Mouse (Mus musculus) olfactory bulb, adult 2 months (tissue): ENCODE measurements around the gene Hnrnpul1.

ENCODE experiments used
- CTCF ChIP-seq: fragments of 200-500 bp; IDR thresholded peaks from 2 replicates; pipeline ENCODE4 v1.5.1; 2012; ENCODE audit warnings: low read depth, mild to moderate bottlenecking, low read length, moderate library complexity; ENCODE audit not compliant: insufficient read depth
- POLR2A ChIP-seq: fragments of 200-500 bp; IDR thresholded peaks from 2 replicates; pipeline ENCODE4 v1.6.1; 2012; ENCODE audit warnings: mild to moderate bottlenecking, low read depth, low read length, moderate library complexity; ENCODE audit not compliant: insufficient read depth

DNA sequence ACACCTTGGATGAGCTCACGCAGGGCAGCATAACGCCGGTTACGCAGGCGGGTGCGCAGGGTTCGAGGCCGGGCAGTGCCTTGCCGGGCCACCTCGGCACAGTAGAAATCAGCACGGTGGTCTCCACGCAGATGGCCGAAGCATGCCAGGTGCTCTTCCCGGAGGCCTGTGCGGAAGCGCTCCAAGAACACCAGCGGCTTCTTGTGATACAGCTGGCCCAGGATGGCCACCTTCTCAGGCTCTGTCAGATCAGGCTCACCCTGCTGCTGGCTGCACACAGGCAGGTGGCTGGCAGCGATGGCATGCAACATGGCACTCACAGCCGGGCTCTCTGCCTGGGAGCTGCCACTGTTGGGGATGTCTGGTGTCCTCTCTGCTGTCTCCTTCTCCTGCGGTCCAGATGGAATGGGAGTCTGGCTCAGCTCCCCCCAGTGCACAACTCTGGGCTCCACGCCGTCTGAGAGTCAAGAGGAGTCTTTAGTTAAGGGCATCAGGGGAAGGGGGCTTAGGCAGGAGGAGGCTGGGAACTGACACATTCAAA is 38.8 kb downstream of the Hnrnpul1 start:
- TF ChIP-seq POLR2A (no peak), CTCF (no peak)
